Mouse (Mus musculus): ENCODE measurements at regions not wholly inside any gene's neighbourhood (a gene's known extent, or its start where the extent isn't known, plus 50 kb on each side); places are given as distances from the start of the nearest gene placed in this dataset.

DNA sequence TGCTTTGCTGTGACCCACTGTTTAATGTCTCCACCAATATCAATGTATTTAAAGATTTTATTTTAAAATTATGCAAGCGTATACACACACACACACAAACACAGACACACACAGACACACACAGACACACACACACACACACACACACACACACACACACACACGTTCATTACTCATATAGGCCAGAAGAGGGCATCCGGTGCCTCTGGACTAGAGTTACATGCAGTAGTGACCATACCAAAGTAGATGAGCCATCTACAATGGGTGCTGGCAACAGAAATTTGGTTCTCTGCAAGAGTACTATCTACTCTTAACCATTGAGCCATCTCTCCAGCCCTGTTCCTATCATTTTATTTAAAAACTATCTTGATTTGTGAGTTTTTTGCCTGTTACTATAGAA lies 130.2 kb upstream of the Fstl4 start:
- no peak for DNase-seq

DNA sequence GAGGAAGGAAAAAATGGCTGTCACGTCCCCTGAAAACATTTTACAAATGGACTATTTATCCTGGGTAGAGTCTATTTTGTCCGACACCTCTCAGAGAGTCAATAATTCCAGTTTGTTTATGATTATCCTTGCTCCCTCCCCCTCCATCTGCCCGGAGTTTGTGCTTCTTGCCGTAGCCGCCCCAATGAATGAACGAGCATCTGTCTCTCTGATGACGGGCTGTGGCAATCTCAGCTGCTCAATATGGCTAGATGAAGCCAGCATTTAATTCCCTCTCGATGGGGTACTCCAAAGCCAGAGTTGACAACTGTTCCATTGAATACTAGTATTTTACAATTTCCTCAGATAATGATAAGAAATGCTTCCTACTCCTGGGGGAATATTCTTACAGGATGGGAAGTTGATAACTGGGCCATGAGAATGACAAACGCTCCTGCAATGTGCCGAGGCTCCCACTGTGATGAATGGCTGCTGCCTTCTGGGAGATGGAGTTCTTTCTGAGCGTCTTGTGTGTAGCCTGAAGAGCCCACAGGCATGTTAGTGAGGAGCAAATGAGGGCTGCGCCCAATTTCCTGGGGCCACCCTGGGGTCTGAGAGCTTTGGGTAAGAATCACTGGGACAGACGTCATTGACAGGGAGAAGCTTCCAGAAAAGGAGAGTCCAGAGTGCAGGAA lies 128.6 kb upstream of the Fstl4 start:
- no peak for DNase-seq

DNA sequence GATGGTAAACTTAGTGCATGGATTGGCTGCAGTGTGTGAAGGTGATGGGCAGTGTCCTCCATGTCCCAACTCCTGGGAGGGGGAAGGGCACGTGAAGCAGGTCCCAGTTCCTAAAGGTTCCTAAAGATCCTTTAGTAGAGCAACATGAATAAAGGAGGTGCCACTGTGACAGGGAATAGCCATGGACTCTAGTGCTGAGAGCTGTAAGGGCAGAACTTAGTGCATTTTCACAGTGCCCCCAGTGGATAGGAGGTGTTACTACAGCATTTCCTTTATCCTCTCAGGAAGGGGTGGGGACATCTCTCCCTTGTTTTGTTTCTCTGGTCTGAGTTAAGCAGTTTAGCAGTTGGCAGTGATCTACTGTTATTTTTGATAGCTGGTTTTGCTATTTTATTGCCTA lies 125.5 kb upstream of the Fstl4 start:
- DNase-seq, result no peak

DNA sequence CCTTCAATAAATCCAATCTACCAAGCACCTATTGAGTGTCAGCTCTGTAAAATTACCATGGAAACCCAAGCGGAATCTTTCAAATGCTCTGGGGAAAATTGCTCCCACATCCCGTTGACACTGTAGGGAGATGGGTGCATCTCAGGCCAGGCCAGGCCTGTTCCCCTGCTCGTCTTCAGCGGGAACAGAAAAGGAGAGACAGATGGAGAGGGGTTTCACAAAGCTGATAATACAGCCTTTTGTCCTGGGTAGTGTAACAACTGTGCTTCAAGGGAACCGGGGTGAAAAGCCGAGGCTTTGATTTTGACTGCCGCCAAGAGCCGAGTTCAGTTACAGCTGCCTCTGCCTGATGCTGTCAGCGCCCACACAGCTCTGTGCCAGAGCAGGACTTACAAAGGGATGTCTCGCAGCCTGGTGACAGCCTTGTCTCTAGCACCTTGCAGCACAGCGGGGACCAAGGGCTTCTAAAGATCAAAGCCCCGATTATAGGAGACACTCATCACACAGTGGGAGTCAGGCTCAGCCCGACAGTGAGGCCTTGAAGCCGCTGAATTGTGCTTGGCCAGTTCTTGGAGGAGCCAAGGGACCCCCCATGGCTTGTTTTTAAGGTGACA lies 122.6 kb upstream of the Fstl4 start:
- no peak for DNase-seq

DNA sequence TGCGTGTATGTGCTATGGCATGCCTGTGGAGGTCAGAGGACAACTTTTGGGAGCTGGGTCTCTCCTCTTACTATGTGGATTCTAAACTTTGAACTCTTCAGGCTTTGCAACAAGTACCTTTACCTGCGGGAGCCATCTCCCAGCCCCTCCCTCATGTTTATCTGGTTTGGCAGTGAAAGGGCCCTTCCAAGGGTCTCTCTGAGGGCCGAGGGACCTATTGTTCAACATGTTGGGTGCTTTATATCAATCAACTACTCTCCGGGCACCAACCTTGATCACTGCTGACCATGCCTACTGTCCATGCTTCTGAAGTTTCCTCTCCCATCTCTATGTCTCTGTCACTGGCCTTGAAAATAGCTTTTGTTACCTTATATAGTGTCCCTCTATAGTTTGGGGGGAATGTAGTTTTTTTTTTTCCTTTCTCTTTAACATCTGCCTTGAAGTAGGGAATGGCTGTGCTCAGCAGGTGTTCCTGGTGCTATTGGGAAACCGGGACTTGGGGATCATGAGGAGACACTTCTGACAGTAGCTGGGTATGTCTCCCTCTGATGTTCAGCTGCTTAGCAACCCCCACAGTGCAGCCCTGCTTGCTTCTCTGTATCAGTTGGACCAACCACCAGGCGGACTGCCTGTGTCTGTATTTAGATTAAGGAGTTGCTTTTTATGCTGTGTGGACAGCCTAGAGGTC lies 120.2 kb upstream of the Fstl4 start:
- peak; percentile 59 to 64 for DNase-seq

DNA sequence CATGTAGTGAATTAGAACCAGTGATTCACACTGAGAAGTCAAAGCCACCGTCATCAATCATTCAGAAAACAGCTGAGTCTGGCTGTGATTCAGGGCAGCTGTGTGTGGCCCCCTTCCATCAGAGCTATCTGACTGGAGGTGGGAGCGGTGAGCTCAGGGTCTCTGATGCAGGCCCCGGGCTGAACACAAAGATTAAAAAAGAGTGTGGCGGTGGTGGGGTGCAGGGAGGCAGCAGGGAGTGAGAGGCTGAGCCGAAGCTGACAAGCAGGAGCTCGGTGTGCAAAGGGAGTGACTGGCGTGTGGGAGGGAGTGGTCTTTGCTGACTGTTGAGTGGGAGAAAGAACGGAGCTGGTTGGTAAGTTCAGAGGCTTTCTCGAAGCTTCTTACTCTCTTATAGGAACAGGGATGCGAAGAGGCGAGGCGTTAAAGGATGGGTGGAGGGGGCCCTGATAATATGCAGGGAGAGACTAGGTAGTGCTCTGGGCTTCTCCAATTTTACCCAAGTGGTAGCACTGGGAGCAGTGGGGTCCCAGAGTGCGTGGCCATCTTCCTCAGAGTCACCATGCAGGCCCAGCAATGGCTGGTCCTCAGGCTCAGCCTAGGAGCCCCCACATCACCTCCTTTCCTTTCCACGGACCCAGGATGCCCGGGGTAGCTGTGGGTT lies 116.1 kb upstream of the Fstl4 start:
- DNase-seq, result peak; percentile 23 to 48

DNA sequence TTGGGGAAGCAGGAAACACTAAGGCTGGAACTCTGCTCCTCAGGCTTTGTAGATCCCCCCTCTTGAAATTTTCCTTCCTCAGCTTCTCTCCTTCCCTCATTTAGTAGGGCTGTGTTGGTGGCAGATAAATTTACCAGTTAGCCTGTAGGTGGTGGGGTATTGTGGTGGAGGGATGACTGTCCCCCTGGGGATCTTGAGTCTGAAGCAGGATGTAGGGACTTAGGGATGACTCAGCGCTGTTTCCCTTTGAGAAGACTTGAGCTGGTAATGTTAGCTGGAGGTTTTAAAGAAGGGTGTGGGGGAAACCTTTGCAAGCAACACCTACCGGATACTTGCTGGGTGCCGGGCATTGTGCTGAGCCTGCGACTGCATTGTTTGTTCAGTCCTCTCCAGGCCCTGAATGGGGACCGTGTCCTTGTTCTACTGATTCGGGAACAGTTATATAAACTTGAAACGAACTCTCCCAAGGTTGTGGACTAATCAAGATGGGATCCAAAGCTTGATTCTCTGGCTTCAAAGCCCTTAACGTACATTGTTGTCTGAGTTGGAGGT lies 115.5 kb upstream of the Fstl4 start:
- DNase-seq, result no peak

DNA sequence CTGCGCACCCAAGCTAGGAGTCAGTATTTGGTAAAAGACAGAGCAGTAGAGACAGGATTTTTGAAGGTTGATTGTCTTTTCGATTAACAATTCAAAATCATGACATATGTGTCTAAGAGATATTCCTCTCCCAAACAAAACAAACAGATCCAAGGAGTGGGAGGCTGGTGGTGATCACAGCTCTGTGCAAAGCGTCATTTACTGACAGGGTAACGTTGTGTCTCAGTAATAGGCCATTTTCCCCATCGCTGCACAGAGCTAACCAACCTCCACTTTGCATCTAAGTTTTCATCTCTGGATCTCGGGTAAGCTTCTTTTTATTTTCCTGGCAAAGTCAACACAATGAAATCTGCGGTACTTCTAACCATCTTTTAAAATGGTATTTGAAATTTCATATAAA lies 109.8 kb upstream of the Fstl4 start:
- no peak for DNase-seq

DNA sequence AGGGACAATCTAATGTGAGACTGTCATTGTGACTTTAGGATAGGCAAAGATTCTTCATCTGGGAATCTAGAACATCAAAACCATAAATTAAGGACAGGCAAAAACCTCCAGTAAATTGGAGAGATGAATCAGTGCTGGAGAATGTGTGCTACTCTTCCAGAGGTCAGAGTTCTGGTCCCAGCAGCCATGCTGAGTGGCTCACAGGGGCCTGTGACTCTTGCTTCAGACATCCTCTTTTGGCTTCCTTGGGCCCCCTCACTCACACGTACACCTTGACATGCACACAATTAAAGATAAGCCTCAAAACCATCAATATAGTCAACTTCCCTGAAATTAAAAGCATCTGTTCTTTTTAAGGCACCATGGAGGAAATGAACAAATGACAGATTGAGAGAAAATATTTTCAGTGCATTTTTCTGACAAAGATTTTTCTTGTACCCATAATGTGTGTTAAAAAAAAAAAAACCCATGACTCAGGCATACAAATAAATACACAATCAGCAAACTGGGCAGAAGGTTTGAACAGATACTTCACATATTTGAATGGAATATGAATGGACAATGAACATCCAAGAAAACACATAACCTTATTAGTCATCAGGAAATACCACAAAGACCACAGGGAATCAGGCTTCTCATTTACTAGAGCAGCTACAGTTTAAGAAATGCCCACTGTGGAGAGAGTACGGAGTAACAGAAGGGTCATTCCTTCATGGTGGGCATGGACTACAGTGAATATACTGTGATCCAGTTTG lies 108.5 kb upstream of the Fstl4 start:
- no peak for DNase-seq

DNA sequence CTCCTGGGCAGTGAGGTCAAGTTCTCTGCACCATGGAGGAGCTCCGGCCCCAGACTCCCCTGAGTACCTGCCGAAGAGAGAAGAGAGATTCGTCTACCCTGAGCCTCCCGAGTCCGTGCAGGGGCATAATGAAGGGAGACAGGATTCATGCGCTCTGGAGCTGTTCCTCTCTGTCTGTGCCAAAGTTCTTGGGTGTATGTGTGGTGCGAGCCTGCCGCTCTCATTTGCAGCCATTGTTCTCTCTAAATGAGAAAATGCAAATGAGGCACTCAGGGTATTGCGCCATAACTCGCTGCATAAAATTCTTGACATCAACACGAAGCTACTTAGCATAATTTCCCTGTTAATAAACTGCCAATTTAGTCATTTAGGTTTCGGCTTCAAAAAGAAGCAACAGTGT lies 103.2 kb upstream of the Fstl4 start:
- DNase-seq, result no peak

DNA sequence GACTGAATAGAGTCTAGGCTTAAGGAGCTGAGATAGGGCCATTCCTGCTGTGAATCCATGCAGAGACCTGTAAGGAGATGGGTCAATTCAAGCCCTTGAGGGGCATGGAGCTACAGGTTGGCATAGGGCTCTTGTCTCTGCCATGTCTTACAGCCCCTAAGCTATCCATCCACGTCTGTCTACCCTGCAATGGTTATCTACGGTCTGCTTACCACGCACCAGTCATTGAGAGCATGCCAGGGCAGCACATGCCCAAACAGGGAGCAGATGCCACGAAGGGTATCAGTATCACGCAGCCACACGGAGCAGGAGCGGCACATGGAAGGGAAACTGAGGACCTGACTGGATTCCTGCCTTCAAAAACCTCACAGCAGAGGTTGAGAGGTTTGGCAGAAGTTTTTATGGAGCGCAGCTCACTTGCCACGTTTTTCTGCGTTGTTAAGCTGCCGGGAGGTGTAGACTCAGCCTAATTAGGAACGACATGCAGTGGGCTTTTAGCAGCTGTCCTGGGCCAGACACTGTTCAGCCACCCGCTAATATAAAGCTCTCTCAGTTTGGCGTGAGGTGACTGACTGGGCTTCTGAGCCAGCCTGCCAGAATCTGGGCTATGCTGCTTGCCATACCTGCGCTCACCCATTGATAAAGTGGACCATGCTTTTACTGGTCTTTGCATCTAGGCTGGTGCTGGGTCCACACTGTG lies 102.4 kb upstream of the Fstl4 start:
- DNase-seq, result no peak

DNA sequence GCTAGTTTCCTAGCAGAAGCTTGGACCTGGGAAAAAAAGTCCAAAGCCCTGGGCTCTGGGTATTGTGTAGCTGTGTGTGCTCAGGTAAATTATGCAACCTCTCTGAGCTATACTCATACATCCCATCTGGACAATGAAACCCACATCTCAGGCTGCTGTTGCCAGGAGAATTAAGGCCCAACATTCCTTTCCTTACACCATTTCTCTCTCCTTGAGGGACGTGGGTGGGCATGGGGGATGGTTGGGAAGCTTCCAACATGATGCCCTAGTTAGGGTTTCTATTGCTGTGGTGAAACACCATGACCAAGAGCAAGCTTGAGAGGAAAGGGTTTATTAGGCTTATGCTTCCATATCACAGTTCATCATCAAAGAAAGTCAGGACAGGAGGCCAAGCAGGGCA lies 99.1 kb upstream of the Fstl4 start:
- DNase-seq, result no peak

DNA sequence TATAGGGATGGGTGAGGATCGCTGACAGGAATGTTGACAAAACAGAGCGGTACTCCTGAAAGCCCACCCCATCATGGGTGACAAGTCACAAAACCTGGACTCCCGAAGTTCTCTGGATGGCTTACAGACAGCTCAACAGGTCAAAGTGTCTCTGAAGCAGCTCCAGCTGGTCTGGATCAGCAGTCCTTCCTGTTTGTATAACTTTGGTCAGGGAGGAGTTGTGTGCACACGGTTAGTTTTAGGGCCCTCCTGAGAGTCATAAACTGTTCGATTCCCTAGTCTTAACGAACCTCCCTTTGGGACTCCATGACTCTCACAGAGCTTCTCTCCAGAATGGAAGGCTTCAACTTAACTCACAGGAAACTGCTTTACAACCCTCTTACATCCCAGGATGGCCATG lies 89.4 kb upstream of the Fstl4 start:
- peak; percentile 20 to 22 for DNase-seq

DNA sequence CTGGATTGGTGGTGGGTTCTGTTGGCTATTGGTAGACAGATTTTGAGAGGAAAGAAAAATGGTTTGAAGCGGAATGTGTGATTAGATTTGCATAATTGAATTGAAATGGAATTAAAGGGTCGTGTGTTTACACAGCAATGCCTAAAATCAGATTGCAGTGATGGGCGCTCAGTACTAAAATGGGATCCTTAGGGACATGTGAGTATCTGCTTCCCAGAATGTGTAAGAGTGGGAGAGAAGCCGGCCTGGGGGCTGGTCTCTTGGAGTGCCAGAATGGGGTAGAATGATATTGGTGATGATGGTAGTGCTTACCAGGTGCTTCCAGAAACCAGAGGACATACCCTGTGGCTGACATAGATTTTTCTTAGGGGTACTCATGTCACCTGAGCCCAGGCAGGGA lies 86.2 kb upstream of the Fstl4 start:
- no peak for DNase-seq

DNA sequence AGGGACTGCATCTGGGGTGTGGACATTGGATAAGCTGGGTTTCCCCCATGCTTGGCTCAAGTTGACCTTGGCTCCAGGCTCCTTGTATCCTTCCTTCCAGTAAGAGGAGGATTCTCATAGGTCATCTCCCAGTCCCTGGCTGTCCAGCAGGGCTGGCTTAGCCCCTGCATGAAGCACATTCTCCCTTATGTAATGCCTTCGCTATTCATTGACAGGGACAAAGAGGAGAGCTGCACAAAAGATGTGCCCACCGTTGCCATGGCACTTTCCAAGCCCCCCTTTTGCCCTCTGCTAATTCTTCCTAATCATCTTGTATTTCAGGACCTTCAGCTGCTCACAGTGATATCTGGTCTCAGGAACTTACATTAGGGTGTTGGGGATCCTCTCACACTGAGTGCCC lies 79.0 kb upstream of the Fstl4 start:
- DNase-seq, result no peak

DNA sequence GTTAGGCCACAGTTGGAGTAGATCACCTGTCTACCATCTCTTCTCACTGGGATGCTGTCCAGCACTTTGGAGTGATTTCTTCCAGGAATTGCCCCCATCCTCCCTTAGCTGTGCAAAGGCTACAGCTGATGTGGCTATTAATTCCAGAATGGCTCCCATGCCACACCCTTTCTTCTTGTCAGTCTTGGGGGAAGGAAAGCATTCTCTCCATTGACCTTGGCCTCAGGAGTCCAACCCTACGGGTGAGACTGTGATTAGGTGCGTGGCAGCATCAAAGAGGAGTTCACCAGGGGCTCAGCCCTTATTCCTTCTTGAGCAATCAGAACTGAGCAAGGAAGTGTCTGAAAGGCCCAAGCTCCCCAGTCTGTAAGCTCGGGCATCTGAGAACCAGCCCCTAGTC lies 71.7 kb upstream of the Fstl4 start:
- no peak for DNase-seq

DNA sequence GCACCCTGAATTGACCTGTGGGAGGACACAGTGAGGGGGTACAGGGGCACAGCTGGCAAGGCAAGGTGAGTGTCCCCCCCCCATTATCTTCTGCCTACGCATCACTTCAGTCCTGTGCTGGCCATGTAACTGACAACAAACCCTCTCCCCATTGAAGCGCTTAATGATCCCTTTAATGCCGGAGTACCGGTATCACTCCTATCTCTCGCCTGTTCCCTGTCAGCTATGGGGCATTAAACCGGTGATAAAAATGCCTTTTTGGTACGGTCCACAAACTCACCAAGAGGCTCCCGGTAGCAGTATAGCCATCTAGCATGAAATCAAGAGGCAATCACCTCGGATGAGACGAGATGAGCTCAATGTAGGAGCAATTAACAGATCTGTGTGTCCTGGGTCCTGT lies 62.8 kb upstream of the Fstl4 start:
- no peak for DNase-seq

DNA sequence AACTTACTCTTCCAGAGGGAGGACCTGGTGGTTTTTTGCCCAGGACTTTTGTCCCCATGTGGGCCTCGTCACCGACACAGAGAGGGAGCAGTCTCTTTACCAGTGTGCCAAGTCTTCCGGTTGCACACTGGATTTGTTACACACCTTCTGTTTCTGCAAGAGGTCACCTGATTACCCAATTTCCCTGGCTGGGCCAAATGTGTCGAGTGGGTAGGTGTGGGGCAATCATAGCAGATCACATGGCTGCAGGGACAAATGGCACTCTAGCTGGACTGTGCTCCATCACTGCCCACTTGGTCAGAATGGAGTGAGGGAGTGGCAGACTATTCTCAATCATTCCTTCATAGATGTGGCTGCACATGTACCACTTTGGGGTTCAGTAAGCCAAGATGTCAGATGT lies 61.0 kb upstream of the Fstl4 start:
- no peak for DNase-seq

Data from kidney, postnatal 4 days (tissue).